ENCODE assay signal across 20 mouse cellular contexts in genomic region chr4:59644992-59645391, GRCm38 (mm10). TPM values are rescaled to one million over a fixed set of nuclear protein-coding genes. Genes with fewer than 3 reads are reported as not detected.
DNase-seq lines count a peak whose midpoint lies in the region; ATAC-seq and TF ChIP-seq lines count a peak whose summit lies in the region.
"Had no signal": no experiment of that assay in that cellular context is flagged by ENCODE, and none has a peak within 500 bp of the region (broad histone marks: within the 10 kb centered on the region; RNA-seq: fewer than 3 reads in every experiment).

No protein-coding gene starts in this region.

- no peak overlapping the region for H3K9ac ChIP-seq in hindbrain, embryonic 14.5 days
- H3K9ac ChIP-seq in hindbrain, postnatal 0 days (replicated peaks; ENCODE audit: low read length): no peak overlapping the region
- no peak overlapping the region for H3K9ac ChIP-seq in neural tube, embryonic 12.5 days
- H3K9ac ChIP-seq in liver, embryonic 14.5 days (replicated peaks): no peak overlapping the region
- H3K9ac ChIP-seq: lung, embryonic 15.5 days; midbrain, embryonic 12.5 days had no signal

- no peak overlapping the region for H3K4me2 ChIP-seq in hindbrain, embryonic 14.5 days (replicated peaks)
- no peak overlapping the region for H3K4me2 ChIP-seq in hindbrain, postnatal 0 days (ENCODE audit: low read depth, low read length)
- H3K4me2 ChIP-seq in neural tube, embryonic 12.5 days (replicated peaks): no peak overlapping the region
- H3K4me2 ChIP-seq in liver, embryonic 14.5 days (ENCODE audit: low read depth): peak overlapping the region; percentile 22; the same call in 1 of the 2 replicates
- H3K4me2 ChIP-seq: lung, embryonic 15.5 days; midbrain, embryonic 12.5 days had no signal

- H3K27ac ChIP-seq in hindbrain, embryonic 14.5 days: no peak overlapping the region
- H3K27ac ChIP-seq in hindbrain, postnatal 0 days: no peak overlapping the region
- no peak overlapping the region for H3K27ac ChIP-seq in neural tube, embryonic 12.5 days
- no peak overlapping the region for H3K27ac ChIP-seq in liver, embryonic 14.5 days
- H3K27ac ChIP-seq: lung, embryonic 15.5 days; midbrain, embryonic 12.5 days; stomach, postnatal 0 days had no signal

- no peak for TF ChIP-seq EP300 in liver, embryonic 14.5 days (IDR thresholded peaks at IDR 0.05; ENCODE audit: low read depth)

- ATAC-seq in hindbrain, embryonic 14.5 days (ENCODE audit: low FRiP score): peak; percentile 67; the same call in 1 of the 2 replicates
- no peak for ATAC-seq in hindbrain, postnatal 0 days
- peak; percentile 68; the same call in 1 of the 2 replicates for ATAC-seq in neural tube, embryonic 12.5 days (ENCODE audit: low FRiP score, low read depth)
- ATAC-seq in liver, embryonic 14.5 days (ENCODE audit: insufficient read depth): no peak
- no peak for ATAC-seq in megakaryocyte, adult 5-6 weeks (ENCODE audit: poor library complexity, severe bottlenecking)
- ATAC-seq: Patski had no signal

- H3K9me3 ChIP-seq in hindbrain, embryonic 14.5 days (ENCODE audit: control insufficient read depth, low read length): no peaks in the 10 kb centered on the region
- H3K9me3 ChIP-seq in hindbrain, postnatal 0 days (ENCODE audit: low read length): no peaks in the 10 kb centered on the region
- H3K9me3 ChIP-seq in neural tube, embryonic 12.5 days: no peaks in the 10 kb centered on the region
- no peaks in the 10 kb centered on the region for H3K9me3 ChIP-seq in liver, embryonic 14.5 days (ENCODE audit: control insufficient read depth, low read length)
- H3K9me3 ChIP-seq: lung, embryonic 15.5 days; midbrain, embryonic 12.5 days had no signal

- TF ChIP-seq CTCF in hindbrain, postnatal 0 days (IDR thresholded peaks at IDR 0.05; ENCODE audit: low read depth): no peak
- no peak for TF ChIP-seq CTCF in liver, embryonic 14.5 days (IDR thresholded peaks at IDR 0.05; ENCODE audit: low read depth)

- H3K36me3 ChIP-seq in hindbrain, embryonic 14.5 days (replicated peaks; ENCODE audit: control insufficient read depth, insufficient read depth): no peaks in the 10 kb centered on the region
- no peaks in the 10 kb centered on the region for H3K36me3 ChIP-seq in hindbrain, postnatal 0 days (ENCODE audit: insufficient read depth, low read length)
- H3K36me3 ChIP-seq in neural tube, embryonic 12.5 days: no peaks in the 10 kb centered on the region
- H3K36me3 ChIP-seq in liver, embryonic 14.5 days (replicated peaks; ENCODE audit: control insufficient read depth, insufficient read depth, low read depth): no peaks in the 10 kb centered on the region
- H3K36me3 ChIP-seq: lung, embryonic 15.5 days; midbrain, embryonic 12.5 days had no signal

- 33% methylated on average over 4 of the region's 4 CpGs for WGBS in hindbrain, embryonic 14.5 days
- 36% methylated on average over 4 of the region's 4 CpGs for WGBS in hindbrain, postnatal 0 days
- 68% methylated on average over 4 of the region's 4 CpGs for WGBS in neural tube, embryonic 12.5 days
- WGBS in liver, embryonic 14.5 days (ENCODE audit: insufficient replicate concordance): 82% methylated on average over 4 of the region's 4 CpGs

- no peak for DNase-seq in hindbrain, embryonic 14.5 days (ENCODE audit: low spot score)
- no peak for DNase-seq in hindbrain, postnatal 0 days (ENCODE audit: low spot score)
- no peak for DNase-seq in neural tube, embryonic 10.5 days (ENCODE audit: extremely low spot score, low spot score)
- DNase-seq in liver, embryonic 14.5 days (ENCODE audit: low read depth in 3 of 3, low spot score in 3 of 3): no peak
- no peak for DNase-seq in B cell, adult 2 months
- DNase-seq: adrenal gland, postnatal 25 days; cerebellum, adult 11-12 months; cerebellum, postnatal 14 days; embryo, embryonic 11 days; gastrocnemius, postnatal 25 days; kidney, adult 18-20 months; layer of hippocampus, postnatal 36 days; lung, postnatal 4 days; right cerebral cortex, adult 18-20 months had no signal

- peaks cover 11% of the 10 kb centered on the region; the same call in 1 of the 2 replicates for H3K4me1 ChIP-seq in hindbrain, embryonic 14.5 days (replicated peaks; ENCODE audit: control insufficient read depth, insufficient read depth, low read length)
- H3K4me1 ChIP-seq in hindbrain, postnatal 0 days (ENCODE audit: insufficient read depth, low read length): no peaks in the 10 kb centered on the region
- 0 out of 2 replicates have a peak, but pooled peaks cover 14% of the 10 kb centered on the region for H3K4me1 ChIP-seq in neural tube, embryonic 12.5 days
- peaks cover 47 to 53% of the 10 kb centered on the region in 2 experiments for H3K4me1 ChIP-seq in liver, embryonic 14.5 days (replicated peaks; ENCODE audit: control insufficient read depth in 2 of 2, insufficient read depth in 2 of 2, low read length in 1 of 2)

- no peaks in the 10 kb centered on the region for H3K27me3 ChIP-seq in hindbrain, embryonic 14.5 days (ENCODE audit: control insufficient read depth, insufficient read depth, low read length)
- no peaks in the 10 kb centered on the region for H3K27me3 ChIP-seq in hindbrain, postnatal 0 days (ENCODE audit: insufficient read depth, low read length)
- no peaks in the 10 kb centered on the region for H3K27me3 ChIP-seq in neural tube, embryonic 12.5 days (replicated peaks)
- no peaks in the 10 kb centered on the region for H3K27me3 ChIP-seq in liver, embryonic 14.5 days (ENCODE audit: control insufficient read depth, insufficient read depth, low read length)
- H3K27me3 ChIP-seq: lung, embryonic 15.5 days; midbrain, embryonic 12.5 days; Patski had no signal

- no peak overlapping the region for H3K4me3 ChIP-seq in hindbrain, embryonic 14.5 days (replicated peaks; ENCODE audit: low read length)
- H3K4me3 ChIP-seq in hindbrain, postnatal 0 days (ENCODE audit: low read length): no peak overlapping the region
- H3K4me3 ChIP-seq in neural tube, embryonic 12.5 days: no peak overlapping the region
- H3K4me3 ChIP-seq in liver, embryonic 14.5 days (ENCODE audit: insufficient read depth in 1 of 2, low read depth in 2 of 2, low read length in 2 of 2): no peak overlapping the region
- H3K4me3 ChIP-seq: lung, embryonic 15.5 days; midbrain, embryonic 12.5 days had no signal

RNA-seq across cellular contexts. Expression of gene E130308A19Rik, which starts 19.0 kb away (rescaled TPM):
- 54.7 and 59.9 TPM in 2 replicates for polyA plus RNA-seq in hindbrain, embryonic 14.5 days (2014; fragmentation: Nextera tagmentation; extraction: Ambion mirVana)
- total RNA-seq in hindbrain, postnatal 0 days (2014; rRNA removed): 29.2 and 41.9 TPM in 2 replicates
- polyA plus RNA-seq in hindbrain, postnatal 0 days (2015; fragmentation: Nextera tagmentation; extraction: Ambion mirVana): 33.8 and 35.7 TPM in 2 replicates
- polyA plus RNA-seq in neural tube, embryonic 12.5 days (2016; fragmentation: Nextera tagmentation; extraction: Ambion mirVana): 66.4 and 72.9 TPM in 2 replicates
- 2.7 and 2.8 TPM in 2 replicates for polyA plus RNA-seq in liver, embryonic 14.5 days (2012; rRNA removed)
- polyA plus RNA-seq in liver, embryonic 14.5 days (2014; fragmentation: Nextera tagmentation; extraction: Ambion mirVana): 5.7 and 6.3 TPM in 2 replicates
- 3.6 and 4.6 TPM in 2 replicates for total RNA-seq in megakaryocyte, adult 5-6 weeks (2015)
- 1.9 and 2.0 TPM in 2 replicates for total RNA-seq in megakaryocyte, adult 5-6 weeks (2017)

Comparison
In these comparisons a context has a peak if more than half of its experiments do, and no peak if none do; other contexts are left out.
1. ATAC-seq: peak in hindbrain, embryonic 14.5 days (single experiment) and neural tube, embryonic 12.5 days (single experiment); none in hindbrain, postnatal 0 days (single experiment), liver, embryonic 14.5 days (single experiment) and megakaryocyte, adult 5-6 weeks (single experiment).